Mouse (Mus musculus): ENCODE measurements around the gene Cdkn1c.

DNA sequence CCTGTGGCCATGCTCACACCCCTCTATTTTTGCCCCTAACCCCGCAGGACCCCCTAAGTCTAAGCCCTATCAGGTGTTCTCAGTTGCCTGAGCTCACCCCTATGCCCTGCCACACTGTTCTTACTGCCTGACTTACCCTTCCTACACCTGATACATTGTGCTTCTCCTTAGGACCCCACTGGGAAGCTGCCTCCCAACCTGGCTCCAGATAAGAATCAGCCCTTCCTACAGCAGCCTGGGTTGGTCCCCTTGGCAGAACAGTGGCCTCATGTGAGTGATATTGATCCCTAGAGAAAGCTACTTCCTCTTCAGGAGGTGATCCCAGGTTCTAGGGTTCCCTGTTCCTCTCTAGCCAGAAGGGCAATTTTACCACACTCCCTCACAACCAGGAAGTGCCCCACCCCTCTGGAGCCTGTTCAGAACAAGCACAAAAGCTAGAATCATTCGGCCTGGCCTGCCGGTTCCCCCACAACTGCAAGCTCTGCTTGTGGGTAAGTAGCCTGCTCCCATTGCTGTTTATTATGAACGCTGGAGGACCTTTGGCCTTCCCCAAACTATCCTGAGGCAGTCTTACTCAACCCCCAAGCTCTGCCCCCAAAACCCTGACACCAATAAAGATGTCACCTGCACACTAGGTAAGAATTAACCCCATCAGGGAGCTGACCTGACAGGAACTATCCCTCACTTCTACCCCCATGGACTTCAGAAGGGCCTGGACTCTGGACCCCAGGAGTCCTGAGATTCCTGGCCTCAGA, 12.7 kb upstream of the Cdkn1c start, which contains the start of gene Slc22a18:
- TF ChIP-seq CTCF (IDR thresholded peaks at IDR 0.05; ENCODE audit: low read depth, low read length), result no peak
- no peak for TF ChIP-seq POLR2A (IDR thresholded peaks at IDR 0.05; ENCODE audit: insufficient read depth, low read length)
